Mouse (Mus musculus): ENCODE data around the gene Ip6k2. TPM values are rescaled to one million over a fixed set of nuclear protein-coding genes. Genes with fewer than 3 reads are reported as not detected.

The Ip6k2 gene
- polyA plus RNA-seq, 1 experiment from 2014 or later = 178 TPM

- peaks cover 20% of the 10 kb centered on the region for H3K4me1 ChIP-seq (ENCODE audit: control insufficient read depth, insufficient read depth, low read depth, low read length)
- WGBS = 4% methylated on average over 25 of the region's 25 CpGs
- H3K9ac ChIP-seq (ENCODE audit: low read depth, low read length) = peak overlapping the region; percentile 67
- ATAC-seq = no peak
- H3K27me3 ChIP-seq (replicated peaks; ENCODE audit: control insufficient read depth, insufficient read depth, low read length) = no peaks in the 10 kb centered on the region; the same call in 1 of the 2 replicates
- H3K27ac ChIP-seq (ENCODE audit: low read depth, low read length) = peak overlapping the region; percentile 71
- no peaks in the 10 kb centered on the region for H3K9me3 ChIP-seq (ENCODE audit: control insufficient read depth, low read length)
- H3K36me3 ChIP-seq (ENCODE audit: control insufficient read depth, insufficient read depth, low read length) = peaks cover 16% of the 10 kb centered on the region
- H3K4me3 ChIP-seq (ENCODE audit: low read length) = peak overlapping the region; percentile 78
- peak overlapping the region; percentile 80 for H3K4me2 ChIP-seq (ENCODE audit: low read length)
Observed at GRCm38 (mm10) chr9:108824144-108824685, 40.6 kb downstream of the Ip6k2 start.

DNA sequence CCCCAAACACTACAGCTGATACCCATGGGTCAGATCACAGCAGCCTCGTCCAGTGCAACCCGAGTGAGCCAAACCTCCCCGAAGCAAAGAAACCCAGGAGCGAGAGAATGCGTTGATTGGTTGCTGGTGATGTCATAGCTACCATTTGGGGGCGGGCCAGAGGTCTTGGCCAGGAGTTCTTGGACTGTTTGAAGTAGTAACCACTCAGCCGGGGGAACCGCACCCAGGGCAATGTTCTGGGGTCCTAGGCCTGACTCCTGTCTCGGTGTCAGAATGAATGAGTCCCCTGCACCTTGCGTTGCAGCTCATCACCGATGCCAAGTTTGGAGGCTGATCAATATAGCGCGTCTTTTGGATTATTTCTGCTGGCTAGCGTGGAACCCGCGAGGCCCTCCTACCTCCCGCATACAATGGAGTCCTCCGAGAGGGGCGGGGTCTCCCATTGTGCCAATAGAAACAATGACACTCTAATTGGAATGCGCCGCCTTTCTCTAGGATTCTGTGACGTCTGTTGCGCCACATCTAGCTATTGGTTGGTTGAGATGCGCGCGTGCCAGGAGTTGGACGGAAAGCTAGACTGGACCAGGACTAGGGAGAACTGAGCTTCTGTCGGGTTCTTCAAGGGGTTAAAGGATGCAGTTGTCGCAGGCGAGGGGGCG lies 41.3 kb downstream of the Ip6k2 start:
- WGBS = under 1% methylated on average over 31 of the region's 31 CpGs
- H3K4me3 ChIP-seq (ENCODE audit: low read length) = peak overlapping the region; percentile 78
- peak; percentile 91 for ATAC-seq
- H3K4me2 ChIP-seq (ENCODE audit: low read length) = peak overlapping the region; percentile 80
- H3K9ac ChIP-seq (ENCODE audit: low read depth, low read length) = peak overlapping the region; percentile 88
- H3K27me3 ChIP-seq (replicated peaks; ENCODE audit: control insufficient read depth, insufficient read depth, low read length) = peaks cover 2% of the 10 kb centered on the region
- peaks cover 23% of the 10 kb centered on the region for H3K36me3 ChIP-seq (ENCODE audit: control insufficient read depth, insufficient read depth, low read length)
- peak overlapping the region; percentile 90 for H3K27ac ChIP-seq (ENCODE audit: low read depth, low read length)
- H3K9me3 ChIP-seq (ENCODE audit: control insufficient read depth, low read length) = no peaks in the 10 kb centered on the region
- H3K4me1 ChIP-seq (ENCODE audit: control insufficient read depth, insufficient read depth, low read depth, low read length) = peaks cover 20% of the 10 kb centered on the region

DNA sequence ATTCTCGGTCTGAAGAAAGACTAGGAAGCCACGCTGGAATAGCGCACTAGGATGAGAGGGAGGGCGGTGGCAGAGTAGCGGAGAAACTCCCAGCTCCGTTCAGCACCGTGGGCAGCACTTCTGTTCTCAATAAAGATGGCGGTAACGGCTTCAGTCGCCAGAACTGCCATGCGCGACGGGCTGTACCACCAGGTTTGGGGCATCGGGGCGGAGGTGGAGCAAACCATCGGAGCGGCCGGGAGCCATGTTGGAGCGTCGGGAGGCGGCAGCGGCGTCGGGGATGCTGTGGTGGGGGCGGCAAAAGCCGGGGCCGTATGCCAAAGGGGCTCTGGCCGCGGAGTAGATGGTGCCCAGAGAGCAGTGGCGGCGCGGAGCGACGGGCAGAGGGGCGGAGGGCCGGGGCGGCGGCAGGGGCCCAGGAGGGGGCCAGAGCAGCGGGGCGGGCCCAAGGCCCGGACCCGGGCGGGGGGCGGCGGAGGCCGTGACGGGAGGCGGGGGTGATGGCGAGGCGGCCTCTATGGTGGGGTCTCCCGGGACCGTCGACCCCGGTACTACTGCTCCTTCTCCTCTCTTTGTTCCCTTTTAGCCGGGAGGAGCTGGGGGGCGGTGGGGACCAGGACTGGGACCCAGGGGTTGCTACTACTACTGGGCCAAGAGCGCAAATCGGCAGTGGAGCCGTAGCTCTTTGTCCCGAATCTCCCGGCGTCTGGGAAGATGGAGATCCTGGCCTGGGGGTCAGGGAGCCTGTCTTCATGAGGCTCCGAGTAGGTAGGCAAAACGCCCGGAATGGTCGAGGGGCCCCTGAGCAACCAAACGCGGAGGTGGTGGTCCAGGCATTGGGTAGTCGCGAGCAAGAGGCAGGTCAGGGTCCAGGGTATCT lies 42.5 kb downstream of the Ip6k2 start, which contains the start of gene Celsr3:
Gene Celsr3 (plus strand): TSS at position 501 of the 880 bp plus-strand sequence.
- Histone ChIP-seq H3K4me2 (ENCODE audit: low read length) (peak within 1 kb of the TSS; percentile 80), H3K27me3 (replicated peaks; ENCODE audit: control insufficient read depth, insufficient read depth, low read length) (peaks cover 2% of the 10 kb centered on the region), H3K4me3 (ENCODE audit: low read length) (peak within 1 kb of the TSS; percentile 78), H3K4me1 (ENCODE audit: control insufficient read depth, insufficient read depth, low read depth, low read length) (peaks cover 31% of the 10 kb centered on the region), H3K9me3 (ENCODE audit: control insufficient read depth, low read length) (no peaks in the 10 kb centered on the region), H3K36me3 (ENCODE audit: control insufficient read depth, insufficient read depth, low read length) (peaks cover 23% of the 10 kb centered on the region), H3K9ac (ENCODE audit: low read depth, low read length) (peak within 1 kb of the TSS; percentile 88), H3K27ac (ENCODE audit: low read depth, low read length) (peak within 1 kb of the TSS; percentile 90)
- 1% methylated on average over 60 of the region's 70 CpGs for WGBS
- ATAC-seq = peak; percentile 53

- ATAC-seq = no peak
- H3K9ac ChIP-seq (ENCODE audit: low read depth, low read length) = peak overlapping the region; percentile 88
- peak overlapping the region; percentile 78 for H3K4me3 ChIP-seq (ENCODE audit: low read length)
- peaks cover 23% of the 10 kb centered on the region for H3K36me3 ChIP-seq (ENCODE audit: control insufficient read depth, insufficient read depth, low read length)
- peaks cover 2% of the 10 kb centered on the region for H3K27me3 ChIP-seq (replicated peaks; ENCODE audit: control insufficient read depth, insufficient read depth, low read length)
- peaks cover 39% of the 10 kb centered on the region for H3K4me1 ChIP-seq (ENCODE audit: control insufficient read depth, insufficient read depth, low read depth, low read length)
- peak overlapping the region; percentile 80 for H3K4me2 ChIP-seq (ENCODE audit: low read length)
- H3K9me3 ChIP-seq (ENCODE audit: control insufficient read depth, low read length) = no peaks in the 10 kb centered on the region
- H3K27ac ChIP-seq (ENCODE audit: low read depth, low read length) = peak overlapping the region; percentile 90
- under 1% methylated on average over 39 of the region's 39 CpGs for WGBS
Observed at GRCm38 (mm10) chr9:108826700-108827340, 43.2 kb downstream of the Ip6k2 start.

- H3K9me3 ChIP-seq (ENCODE audit: control insufficient read depth, low read length) = no peaks in the 10 kb centered on the region
- peak overlapping the region; percentile 80 for H3K4me2 ChIP-seq (ENCODE audit: low read length)
- no peak overlapping the region; the same call in 1 of the 2 replicates for H3K27ac ChIP-seq (ENCODE audit: low read depth, low read length)
- H3K27me3 ChIP-seq (replicated peaks; ENCODE audit: control insufficient read depth, insufficient read depth, low read length) = peaks cover 2% of the 10 kb centered on the region
- H3K36me3 ChIP-seq (ENCODE audit: control insufficient read depth, insufficient read depth, low read length) = peaks cover 28% of the 10 kb centered on the region
- H3K9ac ChIP-seq (ENCODE audit: low read depth, low read length) = peak overlapping the region; percentile 88
- no peak for ATAC-seq
- peaks cover 45% of the 10 kb centered on the region for H3K4me1 ChIP-seq (ENCODE audit: control insufficient read depth, insufficient read depth, low read depth, low read length)
- 9% methylated on average over 34 of the region's 34 CpGs for WGBS
- H3K4me3 ChIP-seq (ENCODE audit: low read length) = peak overlapping the region; percentile 78
Observed at GRCm38 (mm10) chr9:108827454-108827853, 43.9 kb downstream of the Ip6k2 start.

GRCm38 (mm10) chr9:108827906-108828305 lies 44.3 kb downstream of the Ip6k2 start:
- H3K27me3 ChIP-seq (replicated peaks; ENCODE audit: control insufficient read depth, insufficient read depth, low read length) = peaks cover 2% of the 10 kb centered on the region
- no peak overlapping the region for H3K4me3 ChIP-seq (ENCODE audit: low read length)
- no peaks in the 10 kb centered on the region for H3K9me3 ChIP-seq (ENCODE audit: control insufficient read depth, low read length)
- H3K4me2 ChIP-seq (ENCODE audit: low read length) = peak overlapping the region; percentile 80
- no peak for ATAC-seq
- H3K36me3 ChIP-seq (ENCODE audit: control insufficient read depth, insufficient read depth, low read length) = peaks cover 29% of the 10 kb centered on the region
- H3K4me1 ChIP-seq (ENCODE audit: control insufficient read depth, insufficient read depth, low read depth, low read length) = peaks cover 48% of the 10 kb centered on the region
- 66% methylated on average over 18 of the region's 18 CpGs for WGBS
- no peak overlapping the region for H3K27ac ChIP-seq (ENCODE audit: low read depth, low read length)
- H3K9ac ChIP-seq (ENCODE audit: low read depth, low read length) = no peak overlapping the region

GRCm38 (mm10) chr9:108831637-108832036 lies 48.0 kb downstream of the Ip6k2 start:
- H3K4me3 ChIP-seq (ENCODE audit: low read length) = peak overlapping the region; percentile 36
- H3K9me3 ChIP-seq (ENCODE audit: control insufficient read depth, low read length) = no peaks in the 10 kb centered on the region
- peak overlapping the region; percentile 73 for H3K4me2 ChIP-seq (ENCODE audit: low read length)
- peak overlapping the region; percentile 25; the same call in 1 of the 2 replicates for H3K9ac ChIP-seq (ENCODE audit: low read depth, low read length)
- peaks cover 2% of the 10 kb centered on the region for H3K27me3 ChIP-seq (replicated peaks; ENCODE audit: control insufficient read depth, insufficient read depth, low read length)
- no peak for ATAC-seq
- peaks cover 40% of the 10 kb centered on the region for H3K4me1 ChIP-seq (ENCODE audit: control insufficient read depth, insufficient read depth, low read depth, low read length)
- peaks cover 51% of the 10 kb centered on the region for H3K36me3 ChIP-seq (ENCODE audit: control insufficient read depth, insufficient read depth, low read length)
- H3K27ac ChIP-seq (ENCODE audit: low read depth, low read length) = no peak overlapping the region
- WGBS = 10% methylated on average over 22 of the region's 23 CpGs

DNA sequence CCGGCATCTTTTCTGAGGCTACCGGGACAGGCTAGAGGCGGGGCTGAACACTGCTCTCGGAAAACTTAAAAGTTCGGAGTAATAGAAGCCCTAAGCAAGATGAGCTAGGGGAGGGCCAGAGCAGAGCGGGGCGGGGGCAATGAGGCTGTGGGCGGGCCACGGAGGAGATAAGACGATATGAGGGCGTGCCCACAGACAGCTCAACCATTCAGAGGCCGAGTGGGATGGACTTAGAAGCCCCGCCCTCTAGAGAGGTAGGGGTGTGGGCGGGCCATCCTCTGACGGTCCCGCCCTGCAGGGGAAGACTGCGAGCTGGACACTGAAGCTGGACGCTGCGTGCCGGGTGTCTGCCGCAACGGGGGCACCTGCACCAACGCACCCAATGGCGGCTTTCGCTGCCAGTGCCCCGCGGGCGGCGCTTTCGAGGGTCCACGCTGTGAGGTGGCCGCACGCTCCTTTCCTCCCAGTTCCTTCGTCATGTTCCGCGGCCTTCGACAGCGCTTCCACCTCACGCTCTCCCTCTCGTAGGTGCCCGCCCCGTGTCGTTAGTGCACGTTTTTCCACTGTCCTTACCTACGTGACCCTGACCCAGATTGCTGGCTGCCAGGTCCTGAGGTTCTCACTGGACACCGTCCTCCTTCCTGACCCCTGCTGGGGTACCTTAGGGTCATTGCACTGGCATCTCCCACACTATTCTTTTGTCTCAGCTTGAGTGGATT lies 49.0 kb downstream of the Ip6k2 start:
- Histone ChIP-seq H3K4me2 (ENCODE audit: low read length) (peak overlapping the region; percentile 73), H3K27me3 (replicated peaks; ENCODE audit: control insufficient read depth, insufficient read depth, low read length) (peaks cover 2% of the 10 kb centered on the region), H3K27ac (ENCODE audit: low read depth, low read length) (no peak overlapping the region), H3K9ac (ENCODE audit: low read depth, low read length) (peak overlapping the region; percentile 29; the same call in 1 of the 2 replicates), H3K4me3 (ENCODE audit: low read length) (peak overlapping the region; percentile 36), H3K9me3 (ENCODE audit: control insufficient read depth, low read length) (no peaks in the 10 kb centered on the region), H3K36me3 (ENCODE audit: control insufficient read depth, insufficient read depth, low read length) (peaks cover 51% of the 10 kb centered on the region), H3K4me1 (ENCODE audit: control insufficient read depth, insufficient read depth, low read depth, low read length) (peaks cover 35% of the 10 kb centered on the region)
- peak; percentile 92 for ATAC-seq
- WGBS = 6% methylated on average over 46 of the region's 46 CpGs
